Mouse (Mus musculus): ENCODE measurements around the gene Sema6d. TPM values are rescaled to one million over a fixed set of nuclear protein-coding genes. Genes with fewer than 3 reads are reported as not detected.

Gene Sema6d
- polyA plus RNA-seq, 1 experiment = 4.5 TPM

GRCm38 (mm10) chr2:124605341-124605740, 515.6 kb downstream of the Sema6d start:
- peaks cover 11% of the 10 kb centered on the region for H3K4me1 ChIP-seq (ENCODE audit: control insufficient read depth, insufficient read depth, insufficient read length, low read length)
- H3K27ac ChIP-seq (replicated peaks; ENCODE audit: low read depth, low read length) = no peak overlapping the region
- H3K4me3 ChIP-seq (ENCODE audit: insufficient read depth, low read depth, low read length) = no peak overlapping the region

GRCm38 (mm10) chr2:124607986-124608385, 518.2 kb downstream of the Sema6d start:
- Histone ChIP-seq H3K27ac (replicated peaks; ENCODE audit: low read depth, low read length) (no peak overlapping the region), H3K4me1 (ENCODE audit: control insufficient read depth, insufficient read depth, insufficient read length, low read length) (peaks cover 9% of the 10 kb centered on the region)

GRCm38 (mm10) chr2:124608546-124608945, 518.8 kb downstream of the Sema6d start:
- H3K27ac ChIP-seq (replicated peaks; ENCODE audit: low read depth, low read length) = peak overlapping the region; percentile 56; the same call in 1 of the 2 replicates
- peak overlapping the region; percentile 19; the same call in 1 of the 2 replicates for H3K4me3 ChIP-seq (ENCODE audit: insufficient read depth, low read depth, low read length)

More at GRCm38 (mm10) chr2:124607986-124608385, 518.2 kb downstream of the Sema6d start:
- H3K4me3 ChIP-seq (ENCODE audit: insufficient read depth, low read depth, low read length) = no peak overlapping the region

GRCm38 (mm10) chr2:124609014-124609413, 519.2 kb downstream of the Sema6d start:
- Histone ChIP-seq H3K4me3 (ENCODE audit: insufficient read depth, low read depth, low read length) (peak overlapping the region; percentile 19; the same call in 1 of the 2 replicates), H3K27ac (replicated peaks; ENCODE audit: low read depth, low read length) (peak overlapping the region; percentile 56; the same call in 1 of the 2 replicates), H3K4me1 (ENCODE audit: control insufficient read depth, insufficient read depth, insufficient read length, low read length) (peaks cover 16% of the 10 kb centered on the region)

More at GRCm38 (mm10) chr2:124608546-124608945, 518.8 kb downstream of the Sema6d start:
- H3K4me1 ChIP-seq (ENCODE audit: control insufficient read depth, insufficient read depth, insufficient read length, low read length) = peaks cover 13% of the 10 kb centered on the region

GRCm38 (mm10) chr2:124609711-124610585, 520.2 kb downstream of the Sema6d start:
- peaks cover 19% of the 10 kb centered on the region for H3K4me1 ChIP-seq (ENCODE audit: control insufficient read depth, insufficient read depth, insufficient read length, low read length)
- peak overlapping the region; percentile 97 for H3K4me3 ChIP-seq (ENCODE audit: insufficient read depth, low read depth, low read length)
- H3K27ac ChIP-seq (replicated peaks; ENCODE audit: low read depth, low read length) = peak overlapping the region; percentile 87

- peaks cover 26% of the 10 kb centered on the region for H3K4me1 ChIP-seq (ENCODE audit: control insufficient read depth, insufficient read depth, insufficient read length, low read length)
- H3K27ac ChIP-seq (replicated peaks; ENCODE audit: low read depth, low read length) = peak overlapping the region; percentile 87
- H3K4me3 ChIP-seq (ENCODE audit: insufficient read depth, low read depth, low read length) = peak overlapping the region; percentile 97
Observed at GRCm38 (mm10) chr2:124610586-124611105, 520.9 kb downstream of the Sema6d start.

GRCm38 (mm10) chr2:124611226-124611625, 521.5 kb downstream of the Sema6d start:
- Histone ChIP-seq H3K4me1 (ENCODE audit: control insufficient read depth, insufficient read depth, insufficient read length, low read length) (peaks cover 32% of the 10 kb centered on the region), H3K27ac (replicated peaks; ENCODE audit: low read depth, low read length) (peak overlapping the region; percentile 53), H3K4me3 (ENCODE audit: insufficient read depth, low read depth, low read length) (peak overlapping the region; percentile 97)

- H3K27ac ChIP-seq (replicated peaks; ENCODE audit: low read depth, low read length) = peak overlapping the region; percentile 24; the same call in 1 of the 2 replicates
- peak overlapping the region; percentile 56 for H3K4me3 ChIP-seq (ENCODE audit: insufficient read depth, low read depth, low read length)
- peaks cover 39% of the 10 kb centered on the region for H3K4me1 ChIP-seq (ENCODE audit: control insufficient read depth, insufficient read depth, insufficient read length, low read length)
Observed at GRCm38 (mm10) chr2:124612276-124612675, 522.5 kb downstream of the Sema6d start.

- no peak overlapping the region for H3K27ac ChIP-seq (replicated peaks; ENCODE audit: low read depth, low read length)
- H3K4me3 ChIP-seq (ENCODE audit: insufficient read depth, low read depth, low read length) = peak overlapping the region; percentile 56
- peaks cover 42% of the 10 kb centered on the region for H3K4me1 ChIP-seq (ENCODE audit: control insufficient read depth, insufficient read depth, insufficient read length, low read length)
Observed at GRCm38 (mm10) chr2:124612727-124613510, 523.1 kb downstream of the Sema6d start.

- H3K4me3 ChIP-seq (ENCODE audit: insufficient read depth, low read depth, low read length) = no peak overlapping the region; the same call in 1 of the 2 replicates
- H3K27ac ChIP-seq (replicated peaks; ENCODE audit: low read depth, low read length) = no peak overlapping the region
- peaks cover 36% of the 10 kb centered on the region for H3K4me1 ChIP-seq (ENCODE audit: control insufficient read depth, insufficient read depth, insufficient read length, low read length)
Observed at GRCm38 (mm10) chr2:124613671-124614210, 524.0 kb downstream of the Sema6d start.

GRCm38 (mm10) chr2:124616746-124617145, 527.0 kb downstream of the Sema6d start:
- H3K4me1 ChIP-seq (ENCODE audit: control insufficient read depth, insufficient read depth, insufficient read length, low read length) = peaks cover 37% of the 10 kb centered on the region
- peak overlapping the region; percentile 62 for H3K27ac ChIP-seq (replicated peaks; ENCODE audit: low read depth, low read length)
- no peak overlapping the region for H3K4me3 ChIP-seq (ENCODE audit: insufficient read depth, low read depth, low read length)

- no peak overlapping the region for H3K4me3 ChIP-seq (ENCODE audit: insufficient read depth, low read depth, low read length)
- peak overlapping the region; percentile 19; the same call in 1 of the 2 replicates for H3K27ac ChIP-seq (replicated peaks; ENCODE audit: low read depth, low read length)
- peaks cover 44% of the 10 kb centered on the region for H3K4me1 ChIP-seq (ENCODE audit: control insufficient read depth, insufficient read depth, insufficient read length, low read length)
Observed at GRCm38 (mm10) chr2:124617440-124617839, 527.7 kb downstream of the Sema6d start.

- peaks cover 43% of the 10 kb centered on the region for H3K4me1 ChIP-seq (ENCODE audit: control insufficient read depth, insufficient read depth, insufficient read length, low read length)
- H3K4me3 ChIP-seq (ENCODE audit: insufficient read depth, low read depth, low read length) = no peak overlapping the region
- H3K27ac ChIP-seq (replicated peaks; ENCODE audit: low read depth, low read length) = no peak overlapping the region
Observed at GRCm38 (mm10) chr2:124618091-124618490, 528.3 kb downstream of the Sema6d start.

- H3K4me1 ChIP-seq (ENCODE audit: control insufficient read depth, insufficient read depth, insufficient read length, low read length) = peaks cover 43% of the 10 kb centered on the region
- no peak overlapping the region for H3K27ac ChIP-seq (replicated peaks; ENCODE audit: low read depth, low read length)
- no peak overlapping the region for H3K4me3 ChIP-seq (ENCODE audit: insufficient read depth, low read depth, low read length)
Observed at GRCm38 (mm10) chr2:124618526-124619219, 528.9 kb downstream of the Sema6d start.

Data from brown adipose tissue, adult 24 weeks (tissue).